Mouse (Mus musculus) thymus, postnatal 10 days (tissue): ENCODE data around the gene Rb1.
A peak's percentile ranks its signal among the peaks of the same experiment; 100 is the strongest.

Experiments used
- DNase-seq, 2 experiments: peaks; one replicate each; pipeline ENCODE4 v3.0.0; 2021; ENCODE audit warnings: low spot score in 2 of 2

The Rb1 gene

GRCm38 (mm10) chr14:73211477-73211876 is 114.1 kb downstream of the Rb1 start:
- DNase-seq: no peak

GRCm38 (mm10) chr14:73210196-73210595 is 115.4 kb downstream of the Rb1 start:
- DNase-seq: no peak

- DNase-seq: no peak
Observed at GRCm38 (mm10) chr14:73209262-73209661, 116.4 kb downstream of the Rb1 start.

GRCm38 (mm10) chr14:73204016-73204415 is 121.6 kb downstream of the Rb1 start:
- DNase-seq: no peak

- no peak for DNase-seq
Observed at GRCm38 (mm10) chr14:73201447-73201846, 124.2 kb downstream of the Rb1 start.

- no peak for DNase-seq
Observed at GRCm38 (mm10) chr14:73199058-73199457, 126.6 kb downstream of the Rb1 start.

GRCm38 (mm10) chr14:73186875-73187274 is 138.7 kb downstream of the Rb1 start:
- DNase-seq: no peak

- no peak for DNase-seq
Observed at GRCm38 (mm10) chr14:73181144-73181543, 144.5 kb downstream of the Rb1 start.

- no peak for DNase-seq
Observed at GRCm38 (mm10) chr14:73180671-73181070, 145.0 kb downstream of the Rb1 start.

GRCm38 (mm10) chr14:73179221-73179681 is 146.4 kb downstream of the Rb1 start:
- DNase-seq: no peak

- DNase-seq: no peak
Observed at GRCm38 (mm10) chr14:73177961-73178360, 147.7 kb downstream of the Rb1 start.

- no peak for DNase-seq
Observed at GRCm38 (mm10) chr14:73176266-73176665, 149.4 kb downstream of the Rb1 start.

GRCm38 (mm10) chr14:73175814-73176213 is 149.8 kb downstream of the Rb1 start:
- peak; percentile 31 to 36 for DNase-seq

- DNase-seq: no peak
Observed at GRCm38 (mm10) chr14:73175031-73175430, 150.6 kb downstream of the Rb1 start.

- DNase-seq: no peak
Observed at GRCm38 (mm10) chr14:73174091-73174995, 151.3 kb downstream of the Rb1 start.

GRCm38 (mm10) chr14:73173662-73174061 is 152.0 kb downstream of the Rb1 start:
- no peak for DNase-seq

- no peak for DNase-seq
Observed at GRCm38 (mm10) chr14:73172196-73173011, 153.2 kb downstream of the Rb1 start.

- DNase-seq: no peak
Observed at GRCm38 (mm10) chr14:73169926-73170844, 155.4 kb downstream of the Rb1 start.

- DNase-seq: no peak
Observed at GRCm38 (mm10) chr14:73168605-73169004, 157.0 kb downstream of the Rb1 start.

- DNase-seq: no peak
Observed at GRCm38 (mm10) chr14:73165136-73165535, 160.5 kb downstream of the Rb1 start.

GRCm38 (mm10) chr14:73163363-73163998 is 162.1 kb downstream of the Rb1 start:
- no peak for DNase-seq
